ENCODE assay signal across 11 mouse cellular contexts in genomic region chr9:51136985-51137384, GRCm38 (mm10). TPM values are rescaled to one million over a fixed set of nuclear protein-coding genes. Genes with fewer than 3 reads are reported as not detected.
DNase-seq lines count a peak whose midpoint lies in the region; ATAC-seq and TF ChIP-seq lines count a peak whose summit lies in the region.
"Had no signal": no experiment of that assay in that cellular context is flagged by ENCODE, and none has a peak within 500 bp of the region (broad histone marks: within the 10 kb centered on the region; RNA-seq: fewer than 3 reads in every experiment).

No protein-coding gene starts in this region.

- no peaks in the 10 kb centered on the region for H3K27me3 ChIP-seq in intestine, postnatal 0 days (replicated peaks; ENCODE audit: control insufficient read depth, insufficient read depth, low read length)
- no peaks in the 10 kb centered on the region for H3K27me3 ChIP-seq in intestine, embryonic 15.5 days (replicated peaks)
- no peaks in the 10 kb centered on the region for H3K27me3 ChIP-seq in midbrain, embryonic 10.5 days (ENCODE audit: low read depth, poor library complexity, severe bottlenecking)
- H3K27me3 ChIP-seq: embryonic facial prominence, embryonic 13.5 days had no signal

- ATAC-seq in intestine, postnatal 0 days, result no peak
- no peak for ATAC-seq in intestine, embryonic 15.5 days
- peak; percentile 82 for ATAC-seq in granulocyte monocyte progenitor cell, adult 5-6 weeks (replicated peaks; ENCODE audit: poor library complexity, severe bottlenecking)

- H3K4me3 ChIP-seq in intestine, postnatal 0 days (ENCODE audit: low read depth, low read length), result no peak overlapping the region
- no peak overlapping the region for H3K4me3 ChIP-seq in intestine, embryonic 15.5 days (replicated peaks)
- no peak overlapping the region for H3K4me3 ChIP-seq in midbrain, embryonic 10.5 days
- H3K4me3 ChIP-seq: embryonic facial prominence, embryonic 13.5 days had no signal

- no peaks in the 10 kb centered on the region for H3K9me3 ChIP-seq in intestine, postnatal 0 days (ENCODE audit: control insufficient read depth)
- H3K9me3 ChIP-seq in intestine, embryonic 15.5 days, result no peaks in the 10 kb centered on the region
- no peaks in the 10 kb centered on the region for H3K9me3 ChIP-seq in midbrain, embryonic 10.5 days (replicated peaks)
- H3K9me3 ChIP-seq: embryonic facial prominence, embryonic 13.5 days had no signal

- H3K4me2 ChIP-seq in intestine, postnatal 0 days (replicated peaks; ENCODE audit: low read depth), result no peak overlapping the region
- H3K4me2 ChIP-seq in intestine, embryonic 15.5 days (replicated peaks), result no peak overlapping the region
- H3K4me2 ChIP-seq: embryonic facial prominence, embryonic 13.5 days had no signal

- no peak overlapping the region for H3K27ac ChIP-seq in intestine, postnatal 0 days (ENCODE audit: low read depth, low read length)
- H3K27ac ChIP-seq in intestine, embryonic 15.5 days, result no peak overlapping the region
- no peak overlapping the region for H3K27ac ChIP-seq in midbrain, embryonic 10.5 days (replicated peaks)
- H3K27ac ChIP-seq: embryonic facial prominence, embryonic 13.5 days had no signal

- no peaks in the 10 kb centered on the region for H3K4me1 ChIP-seq in intestine, postnatal 0 days (replicated peaks; ENCODE audit: control insufficient read depth, insufficient read depth, low read length)
- no peaks in the 10 kb centered on the region for H3K4me1 ChIP-seq in intestine, embryonic 15.5 days (replicated peaks)
- no peaks in the 10 kb centered on the region for H3K4me1 ChIP-seq in midbrain, embryonic 10.5 days
- H3K4me1 ChIP-seq: embryonic facial prominence, embryonic 13.5 days had no signal

- H3K36me3 ChIP-seq in intestine, postnatal 0 days (ENCODE audit: control insufficient read depth, insufficient read depth), result no peaks in the 10 kb centered on the region
- no peaks in the 10 kb centered on the region for H3K36me3 ChIP-seq in intestine, embryonic 15.5 days
- H3K36me3 ChIP-seq in midbrain, embryonic 10.5 days, result no peaks in the 10 kb centered on the region
- H3K36me3 ChIP-seq: embryonic facial prominence, embryonic 13.5 days had no signal

- WGBS in intestine, postnatal 0 days, result 63% methylated on average over 3 of the region's 3 CpGs
- WGBS in intestine, embryonic 15.5 days, result 66% methylated on average over 3 of the region's 3 CpGs
- WGBS in midbrain, embryonic 10.5 days, result 62% methylated on average over 3 of the region's 3 CpGs

- no peak overlapping the region for H3K9ac ChIP-seq in intestine, postnatal 0 days (ENCODE audit: low read depth, low read length)
- no peak overlapping the region for H3K9ac ChIP-seq in intestine, embryonic 15.5 days
- H3K9ac ChIP-seq: embryonic facial prominence, embryonic 13.5 days had no signal

- peak; percentile 35 to 38 for DNase-seq in B cell, adult 2 months
- peak; percentile 54 for DNase-seq in NIH3T3 (ENCODE audit: low read depth)
- peak; percentile 8 for DNase-seq in mesoderm, embryonic 11.5 days (ENCODE audit: low read depth, low spot score)
- DNase-seq in testis, postnatal 14 days (ENCODE audit: low spot score), result no peak
- DNase-seq in midbrain, embryonic 10.5 days (ENCODE audit: low spot score), result no peak

- peak; percentile 79 for TF ChIP-seq CTCF in intestine, postnatal 0 days (IDR thresholded peaks at IDR 0.05; ENCODE audit: low read depth)

RNA-seq across cellular contexts. Expression of gene Gm32742, which starts 28.3 kb away (rescaled TPM):
- polyA plus RNA-seq in intestine, postnatal 0 days (2015; fragmentation: Nextera tagmentation; extraction: Ambion mirVana), result not detected in 2 replicates
- 0.01 TPM in 1 of 2 replicates, not detected in the other for polyA plus RNA-seq in intestine, embryonic 15.5 days (2015; fragmentation: Nextera tagmentation; extraction: Ambion mirVana)
- total RNA-seq in granulocyte monocyte progenitor cell, adult 5-6 weeks (2014; fragmentation: Nextera tagmentation), result 0.70 TPM in 1 of 2 replicates, not detected in the other
- total RNA-seq in granulocyte monocyte progenitor cell, adult 5-6 weeks (2017), result 0.21 and 0.26 TPM in 2 replicates
- not detected in 2 replicates for polyA plus RNA-seq in midbrain, embryonic 10.5 days (2016; fragmentation: Nextera tagmentation; extraction: Ambion mirVana)
- total RNA-seq: layer of hippocampus, postnatal 25 days had no signal
- polyA plus RNA-seq: neural tube, embryonic 14.5 days had no signal

RNA-seq across cellular contexts. Expression of gene 4833427G06Rik, which starts 35.1 kb away (rescaled TPM):
- polyA plus RNA-seq in intestine, postnatal 0 days (2015; fragmentation: Nextera tagmentation; extraction: Ambion mirVana), result not detected in 2 replicates
- not detected in 2 replicates for polyA plus RNA-seq in intestine, embryonic 15.5 days (2015; fragmentation: Nextera tagmentation; extraction: Ambion mirVana)
- not detected in 2 replicates for total RNA-seq in granulocyte monocyte progenitor cell, adult 5-6 weeks (2014; fragmentation: Nextera tagmentation)
- not detected in 2 replicates for total RNA-seq in granulocyte monocyte progenitor cell, adult 5-6 weeks (2017)
- not detected in 2 replicates for polyA plus RNA-seq in midbrain, embryonic 10.5 days (2016; fragmentation: Nextera tagmentation; extraction: Ambion mirVana)
- total RNA-seq: layer of hippocampus, postnatal 25 days had no signal
- polyA plus RNA-seq: embryonic facial prominence, embryonic 13.5 days had no signal

Comparison
In these comparisons a context has a peak if more than half of its experiments do, and no peak if none do; other contexts are left out.
1. DNase-seq: peak in B cell, adult 2 months (2 of 2), NIH3T3 (single experiment) and mesoderm, embryonic 11.5 days (single experiment); none in testis, postnatal 14 days (single experiment) and midbrain, embryonic 10.5 days (single experiment).